21 mouse cellular contexts compared by ENCODE assay signal in the genomic region with DNA sequence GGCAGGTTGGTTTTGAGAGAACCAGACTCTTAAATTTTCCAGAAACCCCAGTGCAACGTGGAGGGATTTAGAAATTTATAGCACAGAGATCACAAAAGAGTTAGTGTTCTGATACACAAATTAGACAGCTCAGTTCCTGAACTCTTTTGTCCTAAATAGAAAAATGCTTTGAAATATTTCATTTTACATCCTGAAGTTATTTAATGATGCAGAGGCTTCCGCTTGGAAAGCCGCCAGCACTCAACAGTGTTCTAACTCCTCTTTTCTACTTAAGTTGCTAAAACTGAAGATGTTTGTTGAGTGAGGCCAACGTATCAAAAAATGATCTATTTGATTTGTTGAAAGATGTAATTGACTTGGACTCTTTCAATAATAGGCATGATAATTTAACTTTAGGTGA.
"Had no signal": no experiment of that assay in that cellular context is flagged by ENCODE, and none has a peak within 500 bp of the region (broad histone marks: within the 10 kb centered on the region; RNA-seq: fewer than 3 reads in every experiment).

No protein-coding gene starts in this region.

- H3K4me3 ChIP-seq: layer of hippocampus, adult 2 months; limb, embryonic 10.5 days; limb, embryonic 13.5 days; liver, embryonic 12.5 days; liver, embryonic 15.5 days; midbrain, embryonic 12.5 days; midbrain, embryonic 15.5 days; neural tube, embryonic 12.5 days; neural tube, embryonic 15.5 days; stomach, embryonic 15.5 days had no signal

- H3K36me3 ChIP-seq: limb, embryonic 10.5 days; limb, embryonic 13.5 days; liver, embryonic 12.5 days; liver, embryonic 15.5 days; midbrain, embryonic 12.5 days; midbrain, embryonic 15.5 days; neural tube, embryonic 12.5 days; neural tube, embryonic 15.5 days; stomach, embryonic 15.5 days had no signal

- ATAC-seq: inflammation-experienced regulatory T-cells, adult 6 months; intestine, embryonic 16.5 days; liver, embryonic 12.5 days; midbrain, embryonic 15.5 days had no signal

- H3K4me1 ChIP-seq: limb, embryonic 13.5 days; stomach, embryonic 15.5 days had no signal

- H3K9ac ChIP-seq: limb, embryonic 13.5 days; liver, embryonic 12.5 days; liver, embryonic 15.5 days; midbrain, embryonic 12.5 days; midbrain, embryonic 15.5 days; neural tube, embryonic 12.5 days; neural tube, embryonic 15.5 days; stomach, embryonic 15.5 days had no signal

- H3K9me3 ChIP-seq: limb, embryonic 10.5 days; limb, embryonic 13.5 days; liver, embryonic 12.5 days; liver, embryonic 15.5 days; midbrain, embryonic 12.5 days; midbrain, embryonic 15.5 days; neural tube, embryonic 12.5 days; neural tube, embryonic 15.5 days; stomach, embryonic 15.5 days had no signal

- H3K4me2 ChIP-seq: limb, embryonic 13.5 days; liver, embryonic 12.5 days; liver, embryonic 15.5 days; midbrain, embryonic 12.5 days; midbrain, embryonic 15.5 days; neural tube, embryonic 12.5 days; neural tube, embryonic 15.5 days; stomach, embryonic 15.5 days had no signal

- H3K27me3 ChIP-seq: limb, embryonic 13.5 days; liver, embryonic 12.5 days; liver, embryonic 15.5 days; midbrain, embryonic 15.5 days; neural tube, embryonic 12.5 days; neural tube, embryonic 15.5 days; stomach, embryonic 15.5 days had no signal

- DNase-seq: layer of hippocampus, adult 9-11 months; liver; lung, adult 18-20 months; lung, postnatal 14 days; retina, postnatal 1 day; right cerebral cortex, postnatal 25 days; spleen, adult 18-20 months; thymus, postnatal 25 days had no signal

- H3K27ac ChIP-seq: layer of hippocampus, adult 2 months; limb, embryonic 10.5 days; limb, embryonic 13.5 days; liver, embryonic 12.5 days; liver, embryonic 15.5 days; macrophage; midbrain, embryonic 12.5 days; midbrain, embryonic 15.5 days; neural tube, embryonic 12.5 days; neural tube, embryonic 15.5 days; stomach, embryonic 15.5 days had no signal
